Mouse (Mus musculus): ENCODE measurements at regions not wholly inside any gene's neighbourhood (a gene's known extent, or its start where the extent isn't known, plus 50 kb on each side); places are given as distances from the start of the nearest gene placed in this dataset.

DNA sequence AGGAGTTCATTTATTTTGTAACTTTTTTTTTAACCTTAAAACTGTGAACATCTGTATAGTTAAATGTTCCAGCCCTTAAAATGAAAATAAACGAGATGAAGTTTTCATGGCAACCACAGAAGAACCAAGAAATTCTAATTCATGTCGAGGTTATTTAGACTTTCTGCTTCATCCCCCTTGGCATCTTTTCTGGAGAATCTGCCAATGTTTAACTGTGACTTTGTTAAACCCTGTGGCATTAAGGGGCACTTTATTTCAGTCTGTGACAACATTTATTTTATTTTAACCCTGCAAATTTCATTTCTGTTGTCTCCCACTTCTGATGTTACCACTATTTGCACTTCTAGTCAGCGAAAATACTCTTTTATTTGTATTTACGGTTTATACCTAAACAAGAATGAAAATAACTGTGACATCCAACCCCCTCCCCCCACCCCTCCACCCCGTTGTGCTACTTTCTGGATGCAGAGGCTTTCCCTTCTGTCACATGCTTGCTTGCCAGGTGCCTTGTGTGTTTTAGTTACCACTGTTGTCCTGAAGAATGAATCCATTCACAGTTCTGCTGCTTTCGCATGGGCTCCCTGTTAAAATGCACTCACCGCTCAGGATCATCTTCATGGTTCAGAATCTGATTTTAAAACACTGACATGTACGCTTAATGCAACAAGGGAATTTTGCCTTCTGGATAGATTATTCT is 125.4 kb upstream of the Ptchd4 start:
- no peaks in the 10 kb centered on the region for H3K9me3 ChIP-seq (replicated peaks; ENCODE audit: low read length)
- DNase-seq (ENCODE audit: low spot score) (no peak), ATAC-seq (replicated peaks; ENCODE audit: low FRiP score, low read depth) (no peak)
- no peaks in the 10 kb centered on the region for H3K36me3 ChIP-seq (ENCODE audit: insufficient read depth, low read length)
- H3K9ac ChIP-seq (ENCODE audit: low read depth, low read length): no peak overlapping the region
- H3K27me3 ChIP-seq (ENCODE audit: insufficient read depth, low read length): no peaks in the 10 kb centered on the region
- no peak for TF ChIP-seq CTCF (IDR thresholded peaks at IDR 0.05; ENCODE audit: low read depth)
- no peak overlapping the region for H3K27ac ChIP-seq
- WGBS: 83% methylated on average over 8 of the region's 8 CpGs
- no peak overlapping the region for H3K4me3 ChIP-seq (replicated peaks; ENCODE audit: low read depth, low read length)
- no peaks in the 10 kb centered on the region for H3K4me1 ChIP-seq (replicated peaks; ENCODE audit: insufficient read depth, low read length)
- no peak overlapping the region for H3K4me2 ChIP-seq (ENCODE audit: low read length)

All from kidney, postnatal 0 days (tissue).